Mouse (Mus musculus) neural tube, embryonic 14.5 days (tissue): Measurements from ENCODE around the gene Ppp2r2d. TPM values are rescaled to one million over a fixed set of nuclear protein-coding genes. Genes with fewer than 3 reads are reported as not detected.
A peak's percentile ranks its signal among the peaks of the same experiment; 100 is the strongest.

Experiments used
- ATAC-seq: fragments of 200-750 bp; cut with Nextera tagmentation; 2 replicates; pipeline ENCODE4 v1.8.0; 2017; ENCODE audit warnings: low read depth, mild to moderate bottlenecking, moderate TSS enrichment, moderate library complexity
- H3K27ac ChIP-seq: fragments of 300-500 bp; sonication (generic); 2 replicates; pipeline ENCODE4 v1.5.1; 2014; ENCODE audit warnings: low read depth, mild to moderate bottlenecking, control low read depth, low read length, moderate library complexity, mixed read lengths
- H3K27me3 ChIP-seq: fragments of 300-500 bp; sonication (generic); 2 replicates; pipeline ENCODE4 v1.6.1; 2014; ENCODE audit warnings: low read length; ENCODE audit not compliant: control insufficient read depth, insufficient read depth
- H3K36me3 ChIP-seq: fragments of 300-500 bp; sonication (generic); 2 replicates; pipeline ENCODE4 v1.6.1; 2014; ENCODE audit warnings: low read length, mixed read lengths; ENCODE audit not compliant: control insufficient read depth, insufficient read depth
- H3K4me1 ChIP-seq: fragments of 300-500 bp; sonication (generic); 2 replicates; pipeline ENCODE4 v1.6.1; 2014; ENCODE audit warnings: low read length; ENCODE audit not compliant: control insufficient read depth, insufficient read depth
- H3K4me2 ChIP-seq: fragments of 300-500 bp; sonication (generic); 2 replicates; pipeline ENCODE4 v1.6.1; 2014; ENCODE audit warnings: mild to moderate bottlenecking, low read depth, low read length, control low read depth
- H3K4me3 ChIP-seq: fragments of 300-500 bp; sonication (generic); 2 replicates; pipeline ENCODE4 v1.5.1; 2014; ENCODE audit warnings: low read depth, low read length, control low read depth, mixed read lengths
- H3K9ac ChIP-seq: fragments of 300-500 bp; sonication (generic); replicated peaks from 2 replicates; pipeline ENCODE4 v1.6.1; 2014; ENCODE audit warnings: low read depth, mild to moderate bottlenecking, control low read depth, low read length, mixed read lengths
- H3K9me3 ChIP-seq: fragments of 300-500 bp; sonication (generic); 2 replicates; pipeline ENCODE4 v1.6.1; 2016; ENCODE audit warnings: low read length; ENCODE audit not compliant: control insufficient read depth
- WGBS: fragments of 180-500 bp; shearing (Covaris S2); extraction: QIAGEN DNeasy Blood & Tissue Kit; methylation state at CpG from one replicate; pipeline ENCODE4 v1.1.7; 2014; 5-methylcytosine and 5-hydroxymethylcytosine counted together
- polyA plus RNA-seq: library from polyadenylated mRNA; unstranded; fragments of >200 nt; fragmentation: Nextera tagmentation; extraction: Ambion mirVana; gene quantifications from 2 replicates; pipeline ENCODE4 v1.2.1, GENCODE M21; 2014

Ppp2r2d gene
- polyA plus RNA-seq, 1 experiment from 2014 or later: 108 TPM

DNA sequence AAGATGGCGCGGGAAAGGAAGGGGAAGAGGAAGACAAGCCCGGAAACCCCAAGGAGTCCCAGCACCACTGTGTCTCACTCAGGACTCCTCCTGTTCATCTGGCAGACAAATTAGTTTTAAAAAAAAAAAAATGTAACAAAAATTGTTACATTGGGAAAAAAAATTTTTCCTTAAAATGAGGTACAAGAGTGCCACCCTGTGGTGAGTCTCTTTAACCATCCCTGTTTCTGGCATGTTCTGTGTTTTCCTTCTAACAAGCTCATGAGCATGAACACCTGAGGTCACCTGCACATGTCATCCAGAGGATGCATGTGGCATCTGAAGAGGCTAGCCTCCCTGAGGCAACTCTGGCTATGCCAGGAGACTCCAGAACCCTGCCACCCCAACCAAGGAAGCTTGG, 10.9 kb upstream of the Ppp2r2d start:
- peaks cover 4% of the 10 kb centered on the region; the same call in 1 of the 2 replicates for H3K36me3 ChIP-seq

GRCm38 (mm10) chr7:138840594-138841021, 5.3 kb upstream of the Ppp2r2d start:
- no peak overlapping the region for H3K27ac ChIP-seq
- no peak overlapping the region for H3K4me3 ChIP-seq
- H3K4me2 ChIP-seq: no peak overlapping the region
- peaks cover 4% of the 10 kb centered on the region; the same call in 1 of the 2 replicates for H3K36me3 ChIP-seq
- H3K4me1 ChIP-seq: peaks cover 26% of the 10 kb centered on the region
- H3K9ac ChIP-seq: no peak overlapping the region
- H3K27me3 ChIP-seq: no peaks in the 10 kb centered on the region
- H3K9me3 ChIP-seq: no peaks in the 10 kb centered on the region
- WGBS: 25% methylated on average over 4 of the region's 4 CpGs
- ATAC-seq: peak; percentile 28; the same call in 1 of the 2 replicates

More for the DNA sequence above, 10.9 kb upstream of the Ppp2r2d start:
- 97% methylated on average over 3 of the region's 3 CpGs for WGBS
- H3K4me1 ChIP-seq: no peaks in the 10 kb centered on the region
- H3K27ac ChIP-seq: no peak overlapping the region
- no peaks in the 10 kb centered on the region for H3K9me3 ChIP-seq
- ATAC-seq: no peak
- H3K4me2 ChIP-seq: no peak overlapping the region
- no peak overlapping the region for H3K4me3 ChIP-seq
- no peak overlapping the region for H3K9ac ChIP-seq
- H3K27me3 ChIP-seq: no peaks in the 10 kb centered on the region

DNA sequence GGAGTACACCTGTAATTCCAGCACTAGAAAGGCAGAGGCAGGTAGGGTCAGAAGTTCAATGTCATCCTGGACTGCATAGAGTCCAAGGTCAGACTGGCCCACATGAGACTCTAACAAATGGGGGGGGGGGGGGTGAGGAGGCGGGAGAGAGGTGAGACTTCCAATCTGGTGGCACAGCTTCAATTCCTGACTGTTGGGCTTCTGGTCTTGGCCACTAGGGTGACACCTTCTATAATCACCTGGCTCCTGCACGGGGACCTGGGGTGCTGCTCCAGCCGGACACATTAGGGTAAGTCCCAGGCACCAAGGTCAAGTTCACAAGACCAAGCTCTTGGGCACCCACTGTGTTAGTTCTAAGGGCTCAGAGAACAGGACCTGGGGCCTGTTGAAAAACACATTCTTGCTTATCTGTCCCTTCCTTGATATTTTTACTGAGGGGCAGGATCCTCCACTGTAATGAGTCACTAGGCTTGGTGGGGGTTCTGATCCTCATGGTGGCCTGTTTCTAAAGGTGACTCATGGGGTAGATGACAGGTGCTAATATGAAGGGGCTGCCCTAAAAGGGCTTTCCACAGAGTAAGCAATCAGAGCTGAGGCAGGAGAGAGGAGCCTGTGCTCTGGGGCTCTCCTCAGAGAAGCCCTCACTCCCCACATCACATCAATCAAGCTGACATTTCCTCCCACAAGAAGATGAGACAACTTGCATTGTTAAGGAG, 4.3 kb upstream of the Ppp2r2d start:
- H3K4me1 ChIP-seq: peaks cover 26% of the 10 kb centered on the region
- no peaks in the 10 kb centered on the region for H3K9me3 ChIP-seq
- H3K36me3 ChIP-seq: no peaks in the 10 kb centered on the region
- no peak overlapping the region for H3K9ac ChIP-seq
- no peak overlapping the region for H3K4me3 ChIP-seq
- no peak overlapping the region for H3K4me2 ChIP-seq
- no peaks in the 10 kb centered on the region for H3K27me3 ChIP-seq
- ATAC-seq: no peak
- WGBS: 62% methylated on average over 3 of the region's 3 CpGs
- H3K27ac ChIP-seq: peak overlapping the region; percentile 1; the same call in 1 of the 2 replicates

DNA sequence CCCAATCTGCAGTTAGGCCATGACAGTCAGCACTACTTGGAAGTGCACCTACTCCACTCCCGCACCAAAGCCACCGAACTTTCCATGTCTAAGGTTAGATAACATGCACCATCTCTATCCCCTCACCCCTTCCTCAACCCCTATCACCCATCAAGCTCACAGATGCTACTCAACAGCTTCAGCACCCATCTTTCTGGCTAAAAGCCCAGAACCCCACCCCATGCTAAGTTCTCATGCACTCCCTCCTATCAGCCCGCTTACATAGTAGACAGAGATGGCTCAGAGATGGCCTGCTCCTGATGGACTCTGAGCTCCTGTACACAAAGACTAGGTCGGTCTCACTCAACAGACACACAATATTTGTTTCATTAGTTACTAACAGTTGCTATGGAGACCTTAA, 2.5 kb upstream of the Ppp2r2d start:
- H3K27me3 ChIP-seq: no peaks in the 10 kb centered on the region
- no peak for ATAC-seq
- no peaks in the 10 kb centered on the region for H3K9me3 ChIP-seq
- H3K4me1 ChIP-seq: peaks cover 38% of the 10 kb centered on the region
- no peaks in the 10 kb centered on the region for H3K36me3 ChIP-seq
- H3K4me3 ChIP-seq: no peak overlapping the region
- H3K27ac ChIP-seq: no peak overlapping the region
- H3K4me2 ChIP-seq: peak overlapping the region; percentile 17
- 88% methylated on average over 4 of the region's 4 CpGs for whole genome bisulfite sequencing
- no peak overlapping the region for H3K9ac ChIP-seq

GRCm38 (mm10) chr7:138845111-138845510, 768 bp upstream of the Ppp2r2d start:
- no peaks in the 10 kb centered on the region for H3K9me3 ChIP-seq
- peak overlapping the region; percentile 63 for H3K4me2 ChIP-seq
- 41% methylated on average over 8 of the region's 8 CpGs for WGBS
- H3K9ac ChIP-seq: peak overlapping the region; percentile 98; the same call in 1 of the 2 replicates
- no peak for ATAC-seq
- peak overlapping the region; percentile 95 for H3K4me3 ChIP-seq
- peaks cover 39% of the 10 kb centered on the region for H3K4me1 ChIP-seq
- no peak overlapping the region for H3K27ac ChIP-seq
- H3K27me3 ChIP-seq: no peaks in the 10 kb centered on the region
- H3K36me3 ChIP-seq: no peaks in the 10 kb centered on the region

DNA sequence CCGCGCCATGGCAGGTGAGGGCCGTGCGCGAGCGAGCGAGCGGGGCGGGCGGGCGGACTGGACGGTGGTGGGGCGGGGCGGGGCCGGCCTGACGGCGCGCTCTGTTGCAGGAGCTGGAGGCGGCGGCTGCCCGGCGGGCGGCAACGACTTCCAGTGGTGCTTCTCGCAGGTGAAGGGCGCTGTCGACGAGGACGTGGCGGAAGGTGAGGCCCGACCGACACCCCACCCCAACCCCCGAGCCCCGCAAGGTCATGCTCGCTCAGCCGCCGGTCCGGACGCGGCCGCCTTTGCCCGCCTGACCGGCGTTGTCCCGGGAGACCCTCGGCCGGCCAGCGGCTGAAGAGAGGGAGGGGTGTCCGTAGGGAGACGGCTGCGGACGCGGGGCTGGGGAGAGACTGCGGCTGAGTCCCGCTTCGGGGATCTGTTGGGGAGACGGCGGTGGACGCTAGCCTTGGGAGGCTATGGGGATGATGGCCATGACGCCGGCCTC, 668 bp downstream of the Ppp2r2d start:
- no peaks in the 10 kb centered on the region for H3K9me3 ChIP-seq
- ATAC-seq: peak; percentile 70
- peak overlapping the region; percentile 98 for H3K9ac ChIP-seq
- H3K4me2 ChIP-seq: peak overlapping the region; percentile 93
- peaks cover 39% of the 10 kb centered on the region for H3K4me1 ChIP-seq
- H3K27me3 ChIP-seq: no peaks in the 10 kb centered on the region
- no peaks in the 10 kb centered on the region for H3K36me3 ChIP-seq
- peak overlapping the region; percentile 97 for H3K27ac ChIP-seq
- 0% methylated on average over 42 of the region's 61 CpGs for whole genome bisulfite sequencing
- H3K4me3 ChIP-seq: peak overlapping the region; percentile 95

DNA sequence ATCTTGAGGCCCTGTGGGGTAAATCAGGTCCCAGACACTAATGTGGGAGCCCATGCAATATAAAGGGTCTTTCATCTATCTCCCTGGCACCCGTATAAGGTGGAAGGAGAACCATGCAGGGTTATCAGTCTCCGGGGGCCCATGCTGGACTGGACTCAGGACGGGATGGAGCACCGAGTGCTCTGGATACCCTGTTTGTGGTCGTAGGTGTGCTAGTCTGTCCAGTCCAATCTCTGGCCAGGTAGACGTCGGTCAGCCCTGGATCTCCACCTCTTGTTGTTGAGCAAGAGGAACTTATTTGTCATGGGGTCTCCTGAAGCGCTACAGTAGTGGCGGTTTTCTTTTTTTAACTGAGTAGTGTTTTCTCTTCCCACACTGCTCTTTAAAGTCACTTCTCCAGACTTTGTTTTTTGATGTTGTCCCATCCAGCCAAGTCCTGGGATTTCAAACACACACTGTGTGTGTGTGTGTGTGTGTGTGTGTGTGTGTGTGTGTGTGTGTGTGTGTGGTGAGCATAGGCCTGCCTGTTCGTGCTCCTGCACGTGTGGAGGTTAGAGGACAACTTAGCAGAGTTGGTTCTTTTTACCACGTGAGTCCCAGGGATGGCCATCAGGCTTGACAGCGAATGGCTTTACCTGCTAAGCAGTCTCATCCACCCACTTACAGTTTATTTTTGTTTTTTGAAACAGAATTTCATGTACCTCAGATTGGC, 1.6 kb downstream of the Ppp2r2d start:
- 46% methylated on average over 13 of the region's 13 CpGs for WGBS
- H3K27me3 ChIP-seq: no peaks in the 10 kb centered on the region
- no peak for ATAC-seq
- H3K4me2 ChIP-seq: peak overlapping the region; percentile 93
- peak overlapping the region; percentile 95 for H3K4me3 ChIP-seq
- peaks cover 38% of the 10 kb centered on the region for H3K4me1 ChIP-seq
- peaks cover 7% of the 10 kb centered on the region; the same call in 1 of the 2 replicates for H3K36me3 ChIP-seq
- H3K9me3 ChIP-seq: no peaks in the 10 kb centered on the region
- no peak overlapping the region for H3K27ac ChIP-seq
- peak overlapping the region; percentile 98 for H3K9ac ChIP-seq

DNA sequence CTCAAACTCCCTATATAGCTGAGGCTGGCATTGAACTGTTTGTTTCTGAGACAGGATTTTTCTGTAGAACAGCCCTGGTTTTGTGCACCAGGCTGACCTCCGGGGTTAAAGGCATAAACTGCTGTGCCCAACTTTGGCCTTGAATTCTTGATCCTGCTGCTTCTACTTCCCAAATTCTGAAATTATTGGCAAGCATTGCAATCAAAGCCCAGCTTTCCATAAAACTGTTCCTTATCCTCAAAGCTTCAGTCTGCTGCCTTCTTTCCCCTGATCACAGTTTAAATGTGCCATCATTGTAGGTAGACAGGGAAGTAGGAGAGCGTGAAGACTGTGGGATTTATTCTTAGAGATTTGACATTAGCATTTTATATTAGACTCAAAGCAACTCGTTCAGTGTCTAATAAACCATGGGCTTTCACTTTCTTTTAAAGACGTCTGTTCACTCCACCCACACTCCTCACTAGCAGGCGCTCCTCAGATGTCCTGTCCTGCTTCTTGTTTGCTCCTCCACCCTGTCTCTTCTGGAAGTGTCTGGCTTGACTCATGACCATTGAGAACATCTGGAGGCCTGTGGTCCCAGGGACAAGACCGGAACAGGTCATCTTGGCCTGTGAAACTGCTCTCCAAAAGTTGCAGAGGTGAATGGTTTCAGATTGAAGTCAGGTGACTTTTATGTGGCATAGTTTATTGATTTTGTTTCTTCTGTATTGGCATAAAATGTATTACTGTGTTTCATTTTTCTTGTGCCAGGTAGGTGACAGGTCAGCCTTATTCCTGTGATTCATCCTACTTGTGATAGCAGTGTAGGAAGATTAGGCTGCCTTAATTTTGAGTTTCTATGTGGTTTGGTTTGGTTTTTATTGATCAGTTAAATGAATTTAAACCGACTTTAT, 2.4 kb downstream of the Ppp2r2d start:
- Histone ChIP-seq H3K4me1 (peaks cover 31% of the 10 kb centered on the region), H3K27me3 (no peaks in the 10 kb centered on the region)

More for the DNA sequence above, 2.4 kb downstream of the Ppp2r2d start:
- Histone ChIP-seq H3K36me3 (peaks cover 11% of the 10 kb centered on the region; the same call in 1 of the 2 replicates), H3K4me2 (peak overlapping the region; percentile 93), H3K27ac (no peak overlapping the region), H3K9me3 (no peaks in the 10 kb centered on the region), H3K9ac (no peak overlapping the region), H3K4me3 (peak overlapping the region; percentile 95; the same call in 1 of the 2 replicates)
- ATAC-seq: no peak
- WGBS: 77% methylated on average over 7 of the region's 7 CpGs
